In genomic region chr4:101647196-101647905, GRCm38 (mm10) we compare ENCODE assay signal across 7 mouse cellular contexts. TPM values are rescaled to one million over a fixed set of nuclear protein-coding genes. Genes with fewer than 3 reads are reported as not detected.
DNase-seq lines count a peak whose midpoint lies in the region; ATAC-seq lines count a peak whose summit lies in the region.

Leprot (plus strand) TSS chr4:101647718.

- H3K4me1 ChIP-seq in embryonic facial prominence, embryonic 11.5 days (ENCODE audit: control insufficient read depth, insufficient read depth, low read length): no peaks in the 10 kb centered on the region
- peaks cover 16% of the 10 kb centered on the region for H3K4me1 ChIP-seq in limb, embryonic 10.5 days
- H3K4me1 ChIP-seq in midbrain, embryonic 13.5 days (replicated peaks): peaks cover 21% of the 10 kb centered on the region

- peak within 1 kb of the TSS; percentile 48 for H3K4me2 ChIP-seq in embryonic facial prominence, embryonic 11.5 days (ENCODE audit: low read depth, low read length)
- peak within 1 kb of the TSS; percentile 56 for H3K4me2 ChIP-seq in midbrain, embryonic 13.5 days (replicated peaks)

- peak within 1 kb of the TSS; percentile 66 for H3K4me3 ChIP-seq in embryonic facial prominence, embryonic 11.5 days (ENCODE audit: low read depth, low read length)
- H3K4me3 ChIP-seq in limb, embryonic 10.5 days: peak within 1 kb of the TSS; percentile 72
- H3K4me3 ChIP-seq in midbrain, embryonic 13.5 days (replicated peaks): peak within 1 kb of the TSS; percentile 83

- H3K9me3 ChIP-seq in embryonic facial prominence, embryonic 11.5 days (replicated peaks; ENCODE audit: control insufficient read depth, low read length): no peaks in the 10 kb centered on the region
- H3K9me3 ChIP-seq in limb, embryonic 10.5 days (replicated peaks): no peaks in the 10 kb centered on the region
- H3K9me3 ChIP-seq in midbrain, embryonic 13.5 days: no peaks in the 10 kb centered on the region

- H3K36me3 ChIP-seq in embryonic facial prominence, embryonic 11.5 days (replicated peaks; ENCODE audit: control insufficient read depth, insufficient read depth, low read depth, low read length): no peaks in the 10 kb centered on the region
- H3K36me3 ChIP-seq in limb, embryonic 10.5 days: no peaks in the 10 kb centered on the region
- 0 out of 2 replicates have a peak, but pooled peaks cover 5% of the 10 kb centered on the region for H3K36me3 ChIP-seq in midbrain, embryonic 13.5 days

- peak within 1 kb of the TSS; percentile 84 for H3K9ac ChIP-seq in embryonic facial prominence, embryonic 11.5 days (replicated peaks; ENCODE audit: low read length)
- H3K9ac ChIP-seq in midbrain, embryonic 13.5 days (replicated peaks): peak within 1 kb of the TSS; percentile 88

- ATAC-seq in embryonic facial prominence, embryonic 11.5 days (replicated peaks; ENCODE audit: insufficient number of reproducible peaks, low FRiP score, low TSS enrichment, low read depth): peak; percentile 99
- ATAC-seq in granulocyte monocyte progenitor cell, adult 5-6 weeks (replicated peaks; ENCODE audit: poor library complexity, severe bottlenecking): peak; percentile 78
- peak; percentile 99 for ATAC-seq in midbrain, embryonic 13.5 days

- H3K27me3 ChIP-seq in embryonic facial prominence, embryonic 11.5 days (ENCODE audit: control insufficient read depth, insufficient read depth, low read length): no peaks in the 10 kb centered on the region
- H3K27me3 ChIP-seq in limb, embryonic 10.5 days (ENCODE audit: low read depth, poor library complexity, severe bottlenecking): no peaks in the 10 kb centered on the region
- H3K27me3 ChIP-seq in midbrain, embryonic 13.5 days: no peaks in the 10 kb centered on the region

- WGBS in embryonic facial prominence, embryonic 11.5 days: under 1% methylated on average over 37 of the region's 39 CpGs
- WGBS in limb, embryonic 10.5 days: 1% methylated on average over 38 of the region's 39 CpGs
- WGBS in midbrain, embryonic 13.5 days: under 1% methylated on average over 39 of the region's 39 CpGs

- DNase-seq in adrenal gland, postnatal 14 days: peak; percentile 99
- DNase-seq in embryonic facial prominence, embryonic 11.5 days (ENCODE audit: low spot score): peak; percentile 98
- peak; percentile 100 for DNase-seq in kidney, adult 11 months
- peak; percentile 98 for DNase-seq in limb, embryonic 10.5 days (ENCODE audit: low spot score)
- DNase-seq in spleen, adult 12 weeks (ENCODE audit: low spot score): peak; percentile 93

- H3K27ac ChIP-seq in embryonic facial prominence, embryonic 11.5 days (replicated peaks; ENCODE audit: low read depth, low read length): peak within 1 kb of the TSS; percentile 75
- peak within 1 kb of the TSS; percentile 96 for H3K27ac ChIP-seq in limb, embryonic 10.5 days
- H3K27ac ChIP-seq in midbrain, embryonic 13.5 days: peak within 1 kb of the TSS; percentile 91

RNA-seq across cellular contexts. Expression of gene Leprot, which starts in this region (rescaled TPM):
- total RNA-seq in adrenal gland, postnatal 14 days (2021): 56.0 and 60.1 TPM in 2 replicates
- 79.0 and 80.9 TPM in 2 replicates for polyA plus RNA-seq in embryonic facial prominence, embryonic 11.5 days (2014; fragmentation: Nextera tagmentation; extraction: Ambion mirVana)
- total RNA-seq in granulocyte monocyte progenitor cell, adult 5-6 weeks (2014; fragmentation: Nextera tagmentation): 31.4 and 46.0 TPM in 2 replicates
- total RNA-seq in granulocyte monocyte progenitor cell, adult 5-6 weeks (2017): 45.3 and 45.7 TPM in 2 replicates
- 54.6 and 64.8 TPM in 2 replicates for polyA plus RNA-seq in limb, embryonic 10.5 days (2016; fragmentation: Nextera tagmentation; extraction: Ambion mirVana)
- polyA plus RNA-seq in midbrain, embryonic 13.5 days (2015; fragmentation: Nextera tagmentation; extraction: Ambion mirVana): 94.2 and 94.8 TPM in 2 replicates

Comparison
In these comparisons a context has a peak if more than half of its experiments do, and no peak if none do; other contexts are left out.
1. Peak in every context shown above with its lines: DNase-seq, ATAC-seq, H3K4me3 ChIP-seq and H3K27ac ChIP-seq.